Mouse (Mus musculus): ENCODE results near the gene Atg9b. TPM values are rescaled to one million over a fixed set of nuclear protein-coding genes. Genes with fewer than 3 reads are reported as not detected.
A peak's percentile ranks its signal among the peaks of the same experiment; 100 is the strongest.
"Not testable (repeated sequence)": the region's sequence is repeated elsewhere in the genome, so short reads cannot be mapped to it uniquely, and the experiment has no call there.

The Atg9b gene
- polyA plus RNA-seq, 1 experiment from 2014 or later, result 0.93 TPM

DNA sequence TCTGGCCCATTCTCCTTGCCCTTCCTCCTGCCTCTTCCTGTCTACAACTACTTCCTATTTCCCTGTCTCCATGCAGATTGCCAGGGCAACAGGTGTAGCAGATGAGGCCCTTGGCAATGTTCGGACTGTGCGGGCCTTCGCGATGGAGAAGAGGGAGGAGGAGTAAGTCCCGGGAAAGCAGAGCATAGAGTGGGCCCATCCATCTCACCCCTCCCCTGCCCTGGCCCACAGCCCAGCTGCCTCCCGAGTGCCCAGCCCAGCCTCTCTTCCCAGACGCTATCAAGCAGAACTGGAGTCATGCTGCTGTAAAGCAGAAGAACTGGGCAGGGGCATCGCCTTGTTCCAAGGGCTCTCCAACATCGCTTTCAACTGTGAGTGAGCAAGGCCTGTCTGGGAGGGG, 10.0 kb upstream of the Atg9b start:
- H3K4me1 ChIP-seq, result peaks cover 21% of the 10 kb centered on the region
- H3K9me3 ChIP-seq (replicated peaks), result no peaks in the 10 kb centered on the region
- no peak overlapping the region for H3K9ac ChIP-seq
- no peaks in the 10 kb centered on the region for H3K27me3 ChIP-seq (replicated peaks)
- no peak for ATAC-seq
- no peak overlapping the region for H3K27ac ChIP-seq
- WGBS (ENCODE audit: insufficient replicate concordance), result 70% methylated on average over 9 of the region's 9 CpGs
- H3K36me3 ChIP-seq, result peaks cover 56% of the 10 kb centered on the region
- no peak overlapping the region for H3K4me2 ChIP-seq
- H3K4me3 ChIP-seq, result no peak overlapping the region

DNA sequence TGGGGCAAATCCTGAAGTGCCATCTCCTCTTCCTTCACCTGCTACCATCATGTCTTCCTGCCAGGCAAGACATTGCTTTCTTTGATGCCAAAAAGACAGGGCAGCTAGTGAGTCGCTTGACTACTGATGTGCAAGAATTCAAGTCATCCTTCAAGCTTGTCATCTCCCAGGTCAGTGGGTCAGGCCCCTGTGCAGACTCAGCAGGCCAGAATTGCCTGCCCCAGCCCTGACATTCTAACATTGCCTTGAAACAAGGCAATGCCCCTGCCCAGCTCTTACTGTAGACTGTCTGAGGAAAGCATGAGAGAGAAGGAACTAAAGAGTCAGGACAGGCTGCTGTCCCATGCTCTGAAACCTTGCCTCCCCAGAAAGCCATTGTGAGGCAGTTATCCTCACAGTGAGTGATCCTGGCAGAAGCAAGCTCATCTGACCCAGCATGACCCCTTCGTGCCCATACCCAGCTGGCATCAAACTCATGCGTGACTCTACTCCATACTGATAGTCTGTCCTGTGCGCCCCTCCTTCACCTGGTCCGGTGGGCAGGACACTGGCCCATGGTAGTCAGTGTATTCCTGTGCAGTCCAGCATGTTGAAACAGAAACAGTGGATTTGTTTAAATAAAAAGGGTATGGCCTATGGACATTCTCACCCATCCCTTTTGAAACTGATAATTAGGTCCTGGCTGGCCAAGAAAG, 9.1 kb upstream of the Atg9b start:
- WGBS (ENCODE audit: insufficient replicate concordance), result 79% methylated on average over 5 of the region's 5 CpGs
- Histone ChIP-seq H3K9me3 (replicated peaks) (no peaks in the 10 kb centered on the region), H3K4me3 (no peak overlapping the region), H3K27ac (no peak overlapping the region), H3K27me3 (replicated peaks) (no peaks in the 10 kb centered on the region), H3K4me2 (no peak overlapping the region), H3K4me1 (peaks cover 24% of the 10 kb centered on the region), H3K9ac (no peak overlapping the region), H3K36me3 (peaks cover 50% of the 10 kb centered on the region)
- no peak for ATAC-seq

DNA sequence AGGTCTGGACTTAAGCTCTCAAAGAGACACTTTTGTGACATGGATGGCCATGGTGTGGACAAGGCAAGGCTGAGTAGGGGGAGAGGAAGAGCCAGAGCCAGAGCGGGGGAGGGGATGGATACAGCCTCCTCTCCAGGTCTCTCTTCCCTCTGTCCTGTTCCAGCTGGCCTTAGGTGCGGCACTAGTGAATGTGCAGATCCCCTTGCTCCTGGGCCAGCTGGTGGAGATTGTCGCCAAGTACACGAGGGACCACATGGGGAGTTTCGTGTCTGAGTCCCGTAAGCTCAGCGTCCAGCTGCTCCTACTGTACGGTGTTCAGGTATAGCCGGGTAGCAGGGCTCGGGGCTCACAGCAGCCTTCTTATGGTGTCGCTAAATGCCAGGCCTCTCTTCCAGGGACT, 8.4 kb upstream of the Atg9b start:
- H3K4me3 ChIP-seq, result no peak overlapping the region
- ATAC-seq, result no peak
- peaks cover 21% of the 10 kb centered on the region for H3K4me1 ChIP-seq
- 79% methylated on average over 10 of the region's 11 CpGs for WGBS (ENCODE audit: insufficient replicate concordance)
- no peaks in the 10 kb centered on the region for H3K9me3 ChIP-seq (replicated peaks)
- H3K9ac ChIP-seq, result no peak overlapping the region
- H3K27ac ChIP-seq, result no peak overlapping the region
- peaks cover 43% of the 10 kb centered on the region for H3K36me3 ChIP-seq
- no peaks in the 10 kb centered on the region for H3K27me3 ChIP-seq (replicated peaks)
- no peak overlapping the region for H3K4me2 ChIP-seq

DNA sequence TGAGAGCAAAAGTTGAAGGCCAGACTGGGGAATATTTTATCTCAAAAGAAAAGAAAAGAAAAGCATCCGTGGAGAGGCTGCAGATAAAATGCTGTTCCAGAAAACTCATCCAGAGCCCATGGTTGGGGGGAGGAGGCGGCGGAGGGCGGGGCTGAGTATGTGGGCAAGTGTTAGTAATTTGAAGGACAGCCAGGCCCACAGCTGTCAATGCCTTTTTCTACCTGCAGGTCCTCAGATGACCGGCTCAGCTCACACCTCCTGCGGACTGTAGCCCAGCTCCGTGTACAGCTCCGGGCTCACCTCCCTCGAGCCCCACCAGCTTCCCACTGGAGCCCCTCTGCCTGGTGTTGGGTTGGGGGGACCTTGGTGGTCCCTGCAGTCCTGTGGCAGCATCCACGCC, 7.7 kb upstream of the Atg9b start:
- WGBS (ENCODE audit: insufficient replicate concordance), result 78% methylated on average over 10 of the region's 10 CpGs
- peaks cover 21% of the 10 kb centered on the region for H3K4me1 ChIP-seq

DNA sequence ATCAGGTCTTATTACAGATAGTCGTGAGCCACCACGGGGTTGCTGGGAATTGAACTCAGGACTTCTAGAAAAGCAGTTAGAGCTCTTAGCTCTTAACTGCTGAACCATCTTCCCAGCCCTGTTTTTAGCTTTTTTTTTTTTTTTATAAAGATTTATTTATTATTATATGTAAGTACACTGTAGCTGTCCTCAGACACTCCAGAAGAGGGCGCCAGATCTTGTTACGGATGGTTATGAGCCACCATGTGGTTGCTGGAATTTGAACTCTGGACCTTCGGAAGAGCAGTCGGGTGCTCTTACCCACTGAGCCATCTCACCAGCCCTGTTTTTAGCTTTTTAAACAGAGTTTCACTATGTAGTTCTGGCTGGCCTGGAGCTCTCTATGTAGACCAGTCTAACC, 4.3 kb upstream of the Atg9b start:
- not testable (repeated sequence) for H3K27ac ChIP-seq; ATAC-seq; H3K4me2 ChIP-seq; H3K27me3 ChIP-seq (replicated peaks); H3K9ac ChIP-seq; H3K4me3 ChIP-seq; H3K9me3 ChIP-seq (replicated peaks)
- Histone ChIP-seq H3K36me3 (peaks cover 18% of the 10 kb centered on the region), H3K4me1 (peaks cover 27% of the 10 kb centered on the region)
- 72% methylated on average over 6 of the region's 6 CpGs for WGBS (ENCODE audit: insufficient replicate concordance)

More for the DNA sequence above, 7.7 kb upstream of the Atg9b start:
- H3K36me3 ChIP-seq, result peaks cover 42% of the 10 kb centered on the region
- no peak for ATAC-seq
- H3K9me3 ChIP-seq (replicated peaks), result no peaks in the 10 kb centered on the region
- no peak overlapping the region for H3K4me2 ChIP-seq
- no peaks in the 10 kb centered on the region for H3K27me3 ChIP-seq (replicated peaks)
- H3K4me3 ChIP-seq, result no peak overlapping the region
- H3K9ac ChIP-seq, result no peak overlapping the region
- H3K27ac ChIP-seq, result no peak overlapping the region

DNA sequence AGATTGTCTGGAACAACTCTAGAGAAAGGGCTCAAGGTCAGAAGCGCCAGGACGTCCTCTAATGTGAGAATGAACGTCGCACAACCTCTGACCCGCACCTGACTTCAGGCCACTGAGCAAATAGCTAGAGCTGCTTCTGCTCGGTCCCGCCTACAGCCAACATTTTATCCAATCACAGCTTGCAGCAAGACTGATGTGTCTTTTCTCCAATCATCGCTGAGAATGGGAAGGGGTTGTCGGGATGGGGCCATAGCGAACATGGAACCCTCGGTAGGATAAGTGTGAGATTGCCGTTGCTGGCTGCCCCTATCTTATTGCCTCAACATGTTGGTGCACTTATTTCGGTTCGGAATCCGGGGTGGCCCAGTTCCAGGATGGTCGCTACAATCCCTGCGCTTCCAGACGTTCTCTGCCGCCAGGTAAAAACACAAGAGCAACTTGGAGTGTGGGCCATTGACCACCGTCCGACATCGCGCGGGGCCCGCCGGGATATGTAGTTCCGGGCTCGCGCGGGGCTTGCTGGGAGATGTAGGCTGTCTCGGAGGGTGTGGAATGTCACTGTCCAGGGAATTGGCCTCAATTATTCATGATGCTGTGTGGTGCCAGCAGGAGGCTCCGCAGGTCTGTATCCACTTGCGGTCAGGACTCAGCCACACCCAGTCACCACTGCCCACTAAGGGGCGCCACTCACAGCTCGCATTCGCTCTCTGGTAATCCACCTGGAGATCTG, 2.4 kb upstream of the Atg9b start:
- H3K9me3 ChIP-seq (replicated peaks), result no peaks in the 10 kb centered on the region
- H3K27ac ChIP-seq, result peak overlapping the region; percentile 76
- 2% methylated on average over 36 of the region's 36 CpGs for WGBS (ENCODE audit: insufficient replicate concordance)
- H3K4me3 ChIP-seq, result peak overlapping the region; percentile 69
- peak overlapping the region; percentile 81 for H3K4me2 ChIP-seq
- H3K27me3 ChIP-seq (replicated peaks), result peaks cover 14% of the 10 kb centered on the region
- peak; percentile 95 for ATAC-seq
- H3K36me3 ChIP-seq, result 0 out of 2 replicates have a peak, but pooled peaks cover 3% of the 10 kb centered on the region
- H3K9ac ChIP-seq, result peak overlapping the region; percentile 63
- H3K4me1 ChIP-seq, result peaks cover 31% of the 10 kb centered on the region

DNA sequence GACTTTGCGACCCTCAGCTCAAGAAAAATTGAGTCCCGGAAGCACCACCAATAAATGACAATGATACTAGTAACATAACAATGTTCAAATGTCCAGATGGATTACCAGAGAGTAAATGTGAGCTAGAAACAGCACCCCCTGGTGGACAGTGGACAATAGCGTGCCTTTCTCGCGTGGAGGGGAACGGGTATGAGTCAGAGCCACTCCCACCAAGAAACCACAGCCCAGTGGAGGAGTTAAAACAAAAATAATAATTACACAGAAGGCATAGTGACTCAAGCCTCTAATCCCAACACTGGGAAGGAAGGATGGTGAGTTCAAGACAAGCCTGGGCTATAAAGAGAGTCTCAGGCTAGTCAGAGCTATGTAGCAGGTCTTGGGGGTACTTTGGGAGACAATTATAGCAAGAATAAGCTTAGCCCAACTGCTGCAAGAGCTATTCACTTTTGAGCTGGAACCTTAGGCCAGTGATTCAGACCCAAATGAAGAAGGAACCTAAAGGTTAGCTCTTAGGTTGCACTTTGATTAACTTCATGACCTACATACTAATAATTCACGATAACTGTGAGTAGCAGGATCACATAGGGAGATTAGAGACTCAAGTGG, 1.6 kb upstream of the Atg9b start, which contains the start of gene Abcb8:
Gene Abcb8, plus strand, starts transcription at position 272 of the 606 bp plus-strand sequence.
- H3K4me3 ChIP-seq, result peak within 1 kb of the TSS; percentile 69
- peaks cover 22% of the 10 kb centered on the region for H3K27me3 ChIP-seq (replicated peaks)
- no peak for ATAC-seq
- H3K4me2 ChIP-seq, result peak within 1 kb of the TSS; percentile 81
- WGBS (ENCODE audit: insufficient replicate concordance), result 13% methylated on average over 7 of the region's 7 CpGs
- H3K9me3 ChIP-seq (replicated peaks), result no peaks in the 10 kb centered on the region
- H3K9ac ChIP-seq, result peak within 1 kb of the TSS; percentile 63
- H3K36me3 ChIP-seq, result 0 out of 2 replicates have a peak, but pooled peaks cover 3% of the 10 kb centered on the region
- peak within 1 kb of the TSS; percentile 76 for H3K27ac ChIP-seq
- peaks cover 37% of the 10 kb centered on the region for H3K4me1 ChIP-seq

DNA sequence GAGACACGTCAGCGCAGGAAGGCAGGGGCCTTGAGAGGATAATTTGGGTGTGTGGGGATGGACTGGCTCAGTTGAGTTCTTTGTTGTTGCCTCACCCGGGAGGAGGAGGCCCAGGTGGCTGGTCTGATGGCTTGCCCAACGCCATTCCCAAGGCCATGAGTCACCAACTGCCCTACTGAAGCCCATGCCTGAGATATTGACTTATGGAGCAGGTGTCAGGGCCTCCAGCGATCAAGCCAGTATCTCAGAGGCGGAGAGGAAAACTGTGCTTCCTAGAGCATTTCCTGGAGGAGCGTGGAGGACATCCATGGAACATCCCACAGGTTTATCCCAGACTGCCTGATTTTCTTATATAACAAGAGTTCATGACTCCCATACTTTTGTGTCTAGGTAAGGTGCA, 781 bp upstream of the Atg9b start:
- no peak for ATAC-seq
- 72% methylated on average over 7 of the region's 7 CpGs for WGBS (ENCODE audit: insufficient replicate concordance)

DNA sequence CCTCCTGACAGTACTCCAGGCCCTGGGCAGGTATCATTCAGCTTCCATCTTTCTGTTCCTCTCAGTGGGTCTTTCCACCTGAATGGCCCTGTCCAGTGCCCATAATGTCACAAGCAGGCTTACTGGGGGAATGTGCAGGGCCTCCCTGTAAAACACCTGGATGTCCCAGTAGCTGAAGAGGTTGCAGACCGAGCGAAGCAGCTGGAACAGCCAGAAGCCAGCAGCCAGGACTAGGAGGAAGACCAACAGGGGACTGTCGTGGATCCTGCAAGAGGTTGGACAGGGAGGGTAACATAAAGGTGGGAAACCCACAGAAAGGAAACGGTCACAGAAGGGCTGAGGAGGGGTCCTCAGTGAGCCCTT, 2.3 kb downstream of the Atg9b start:
- 67% methylated on average over 4 of the region's 4 CpGs for WGBS (ENCODE audit: insufficient replicate concordance)
- Histone ChIP-seq H3K27ac (no peak overlapping the region), H3K9ac (no peak overlapping the region)

More for the DNA sequence above, 781 bp upstream of the Atg9b start:
- no peak overlapping the region for H3K9ac ChIP-seq
- peaks cover 45% of the 10 kb centered on the region for H3K4me1 ChIP-seq
- H3K27ac ChIP-seq, result no peak overlapping the region
- H3K4me3 ChIP-seq, result no peak overlapping the region
- H3K36me3 ChIP-seq, result 0 out of 2 replicates have a peak, but pooled peaks cover 3% of the 10 kb centered on the region
- no peak overlapping the region for H3K4me2 ChIP-seq
- H3K27me3 ChIP-seq (replicated peaks), result peaks cover 30% of the 10 kb centered on the region
- H3K9me3 ChIP-seq (replicated peaks), result no peaks in the 10 kb centered on the region

DNA sequence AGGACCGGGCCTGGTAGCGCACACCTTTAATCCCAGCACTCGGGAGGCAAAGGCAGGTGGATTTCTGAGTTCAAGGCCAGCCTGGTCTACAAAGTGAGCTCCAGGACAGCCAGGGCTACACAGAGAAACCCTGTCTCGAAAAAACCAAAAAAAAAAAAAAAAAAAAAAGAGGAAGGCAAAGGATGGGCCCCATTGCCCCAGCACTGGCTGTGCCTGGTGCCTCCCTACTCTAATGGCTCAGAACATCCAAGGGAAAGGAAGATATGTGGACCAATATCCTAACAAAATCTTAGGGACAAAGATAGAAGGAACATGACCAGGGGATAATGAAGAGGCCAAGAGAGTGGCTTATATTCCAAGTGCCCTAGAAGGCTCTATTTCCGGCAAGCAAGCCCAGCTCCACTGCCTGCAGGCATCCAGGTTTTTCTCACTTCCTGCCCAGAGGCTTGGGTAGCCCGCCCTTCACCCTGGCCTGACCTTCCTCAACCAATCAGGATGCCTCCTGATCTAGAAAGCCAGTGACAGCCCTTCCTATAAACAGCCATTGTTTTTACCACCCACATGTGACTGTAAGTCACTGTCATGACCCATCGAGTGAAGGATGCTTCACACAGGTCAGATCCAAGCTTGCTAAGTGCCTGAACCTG, 2.8 kb downstream of the Atg9b start:
- no peaks in the 10 kb centered on the region for H3K9me3 ChIP-seq (replicated peaks)
- 41% methylated on average over 7 of the region's 7 CpGs for WGBS (ENCODE audit: insufficient replicate concordance)
- peaks cover 64% of the 10 kb centered on the region for H3K27me3 ChIP-seq (replicated peaks)
- no peaks in the 10 kb centered on the region for H3K36me3 ChIP-seq
- H3K4me2 ChIP-seq, result no peak overlapping the region
- H3K4me1 ChIP-seq, result peaks cover 45% of the 10 kb centered on the region
- no peak overlapping the region for H3K9ac ChIP-seq
- ATAC-seq, result no peak
- H3K4me3 ChIP-seq, result no peak overlapping the region
- H3K27ac ChIP-seq, result no peak overlapping the region

More for the DNA sequence above, 2.3 kb downstream of the Atg9b start:
- H3K9me3 ChIP-seq (replicated peaks), result no peaks in the 10 kb centered on the region
- H3K4me3 ChIP-seq, result no peak overlapping the region
- peaks cover 40% of the 10 kb centered on the region for H3K4me1 ChIP-seq
- H3K36me3 ChIP-seq, result no peaks in the 10 kb centered on the region
- no peak for ATAC-seq
- H3K27me3 ChIP-seq (replicated peaks), result peaks cover 61% of the 10 kb centered on the region
- no peak overlapping the region for H3K4me2 ChIP-seq

DNA sequence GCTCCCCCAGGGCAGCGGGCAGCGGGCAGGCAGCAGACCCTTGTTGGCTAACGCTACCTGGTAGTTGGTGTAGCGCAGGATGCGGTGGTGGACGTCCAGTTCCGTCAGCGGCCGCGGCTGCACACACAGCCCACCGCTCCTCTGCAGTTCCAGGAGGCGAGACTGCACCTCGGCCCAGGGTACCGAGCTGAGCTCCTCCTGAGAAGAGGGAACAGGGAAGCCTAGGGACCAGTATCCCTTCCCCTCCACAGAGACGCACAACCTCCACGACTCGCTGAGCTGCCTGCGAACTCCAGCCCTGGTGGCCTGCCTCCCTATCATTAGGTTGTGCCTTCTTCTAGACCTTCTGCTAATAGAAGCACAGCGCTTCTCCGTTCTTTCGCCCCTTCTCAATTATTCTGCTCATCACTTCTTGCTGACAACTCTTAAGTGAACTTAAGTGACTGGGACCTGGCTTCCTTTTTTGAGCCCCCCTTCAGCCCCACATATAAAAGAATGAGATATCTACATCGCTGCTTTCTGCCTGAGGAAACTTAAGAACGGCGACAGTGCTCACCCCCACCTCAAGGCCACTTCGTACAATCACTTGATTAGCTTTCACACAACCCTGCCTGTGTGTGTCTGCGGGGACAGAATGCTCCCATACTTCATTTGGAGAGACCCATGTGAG, 3.6 kb downstream of the Atg9b start:
- peak overlapping the region; percentile 70 for H3K4me2 ChIP-seq
- WGBS (ENCODE audit: insufficient replicate concordance), result 25% methylated on average over 26 of the region's 26 CpGs
- no peak overlapping the region for H3K27ac ChIP-seq
- H3K27me3 ChIP-seq (replicated peaks), result peaks cover 64% of the 10 kb centered on the region
- no peak for ATAC-seq
- H3K9ac ChIP-seq, result peak overlapping the region; percentile 53
- H3K4me1 ChIP-seq, result peaks cover 46% of the 10 kb centered on the region
- peak overlapping the region; percentile 40 for H3K4me3 ChIP-seq
- no peaks in the 10 kb centered on the region for H3K36me3 ChIP-seq
- H3K9me3 ChIP-seq (replicated peaks), result no peaks in the 10 kb centered on the region

All from liver, embryonic 12.5 days (tissue).